Mouse (Mus musculus) T-helper 1 cell (primary cell): ENCODE measurements at regions not wholly inside any gene's neighbourhood (a gene's known extent, or its start where the extent isn't known, plus 50 kb on each side); places are given as distances from the start of the nearest gene placed in this dataset.
"Not testable (repeated sequence)": the region's sequence is repeated elsewhere in the genome, so short reads cannot be mapped to it uniquely, and the experiment has no call there.

Experiments used
- in situ Hi-C: fragments of 300-600 bp; cut with MboI, MseI; formaldehyde crosslinking; loops from one replicate; pipeline ENCODE4 v1.15.1; 2025; ENCODE audit warnings: high pct_unique_total_duplicates

GRCm38 (mm10) chr12:77526581-77526980, 288.7 kb downstream of the Fut8 start:
- in situ Hi-C loops, result not testable (repeated sequence)

GRCm38 (mm10) chr12:77527499-77527898, 289.6 kb downstream of the Fut8 start:
- in situ Hi-C loops, result no loop called here

GRCm38 (mm10) chr12:77527953-77528865, 290.3 kb downstream of the Fut8 start:
- in situ Hi-C loops, result no loop called here

- in situ Hi-C loops, result no loop called here
Observed at GRCm38 (mm10) chr12:77528868-77529271, 290.9 kb downstream of the Fut8 start.

- in situ Hi-C loops, result no loop called here
Observed at GRCm38 (mm10) chr12:77529414-77529813, 291.5 kb downstream of the Fut8 start.

- in situ Hi-C loops, result no loop called here
Observed at GRCm38 (mm10) chr12:77529955-77530354, 292.0 kb downstream of the Fut8 start.

- in situ Hi-C loops, result no loop called here
Observed at GRCm38 (mm10) chr12:77531294-77531693, 293.4 kb downstream of the Fut8 start.

GRCm38 (mm10) chr12:77532547-77532946, 294.6 kb downstream of the Fut8 start:
- in situ Hi-C loops, result no loop called here

- in situ Hi-C loops, result no loop called here
Observed at GRCm38 (mm10) chr12:77533606-77534005, 295.7 kb downstream of the Fut8 start.

GRCm38 (mm10) chr12:77534079-77534478, 296.2 kb downstream of the Fut8 start:
- in situ Hi-C loops, result no loop called here

- in situ Hi-C loops, result no loop called here
Observed at GRCm38 (mm10) chr12:77535147-77535546, 297.2 kb downstream of the Fut8 start.

GRCm38 (mm10) chr12:77537139-77537848, 299.4 kb downstream of the Fut8 start:
- in situ Hi-C loops, result no loop called here

- in situ Hi-C loops, result no loop called here
Observed at GRCm38 (mm10) chr12:77539661-77540431, 301.9 kb downstream of the Fut8 start.

GRCm38 (mm10) chr12:77541051-77541765, 303.3 kb downstream of the Fut8 start:
- in situ Hi-C loops, result no loop called here

GRCm38 (mm10) chr12:77541826-77542225, 303.9 kb downstream of the Fut8 start:
- in situ Hi-C loops, result no loop called here

GRCm38 (mm10) chr12:77543651-77544050, 305.7 kb downstream of the Fut8 start:
- in situ Hi-C loops, result no loop called here

- in situ Hi-C loops, result no loop called here
Observed at GRCm38 (mm10) chr12:77546165-77546564, 308.2 kb downstream of the Fut8 start.

GRCm38 (mm10) chr12:77568286-77568685, 330.4 kb downstream of the Fut8 start:
- in situ Hi-C loops, result loop anchor here (10.0 to 25.0 kb wide), 2 partner anchors 323 to 581 kb away; no protein-coding TSS in a partner anchor

GRCm38 (mm10) chr12:77570501-77570900, 332.6 kb downstream of the Fut8 start:
- in situ Hi-C loops, result loop anchor here (25.0 kb wide), 1 partner anchor 583 kb away; no protein-coding TSS in a partner anchor

GRCm38 (mm10) chr12:77571071-77571470, 333.1 kb downstream of the Fut8 start:
- in situ Hi-C loops, result loop anchor here (25.0 kb wide), 1 partner anchor 584 kb away; no protein-coding TSS in a partner anchor

- in situ Hi-C loops, result no loop called here
Observed at GRCm38 (mm10) chr12:77575046-77575445, 337.1 kb downstream of the Fut8 start.
